Mouse (Mus musculus) CH12.LX (cell line): ENCODE data around the gene Arpc1b. TPM values are rescaled to one million over a fixed set of nuclear protein-coding genes. Genes with fewer than 3 reads are reported as not detected.

Source experiments
- DNase-seq: peaks from one replicate; pipeline ENCODE4 v3.0.0-alpha.2; 2013; ENCODE audit errors: extremely low read depth
- H3K27ac ChIP-seq: 2 replicates; pipeline ENCODE4 v1.5.1; 2012; ENCODE audit warnings: low read depth, mild to moderate bottlenecking, control low read depth, moderate library complexity; ENCODE audit not compliant: insufficient read depth
- H3K27me3 ChIP-seq: replicated peaks from 2 replicates; pipeline ENCODE3; 2012; ENCODE audit warnings: inconsistent platforms
- H3K36me3 ChIP-seq, 2 experiments: replicated peaks in 1 of 2; 2 replicates each; pipeline versions ENCODE3 to v1.6.1; 2012; ENCODE audit warnings: inconsistent platforms in 1 of 2, low read length in 1 of 2, mild to moderate bottlenecking in 1 of 2, mixed read lengths in 1 of 2, moderate library complexity in 1 of 2; ENCODE audit not compliant: control insufficient read depth in 1 of 2, insufficient read depth in 1 of 2
- H3K4me1 ChIP-seq, 2 experiments: 2 replicates each; pipeline ENCODE4 v1.6.1; 2012; ENCODE audit warnings: inconsistent platforms in 1 of 2, moderate library complexity in 1 of 2; ENCODE audit not compliant: insufficient read depth in 2 of 2, control insufficient read depth in 1 of 2
- H3K4me2 ChIP-seq: 2 replicates; pipeline ENCODE4 v1.6.1; 2012; ENCODE audit warnings: low read depth, mild to moderate bottlenecking, control low read depth; ENCODE audit not compliant: poor library complexity, insufficient read depth, severe bottlenecking
- H3K4me3 ChIP-seq, 3 experiments: fragments of 150-350 bp in 1 of 3; sonication (generic) in 1 of 3; replicated peaks in 1 of 3; 2 replicates each; pipeline versions ENCODE3 to v1.5.1; 2011 to 2012; ENCODE audit warnings: low read depth in 2 of 3, low read length in 2 of 3, mild to moderate bottlenecking in 2 of 3, moderate library complexity in 2 of 3, control low read depth in 1 of 3, improper control_type of control experiment in 1 of 3, inconsistent platforms in 1 of 3, mixed read lengths in 1 of 3; ENCODE audit not compliant: poor library complexity in 1 of 3
- H3K79me2 ChIP-seq: replicated peaks from 2 replicates; pipeline ENCODE4 v1.6.1; 2012; ENCODE audit warnings: mild to moderate bottlenecking, moderate library complexity; ENCODE audit not compliant: control insufficient read depth, poor library complexity, insufficient read depth, severe bottlenecking; ENCODE audit errors: extremely low read depth
- H3K9ac ChIP-seq: 2 replicates; pipeline ENCODE4 v1.6.1; 2012; ENCODE audit warnings: low read depth, mild to moderate bottlenecking, control low read depth, moderate library complexity; ENCODE audit not compliant: insufficient read depth
- H3K9me3 ChIP-seq: replicated peaks from 2 replicates; pipeline ENCODE3; 2012; ENCODE audit warnings: low read length, inconsistent platforms, mixed read lengths
- BHLHE40 ChIP-seq: IDR thresholded peaks from 2 replicates; pipeline ENCODE4 v1.6.1; 2011; ENCODE audit warnings: mild to moderate bottlenecking, low read depth, low read length, improper control_type of control experiment
- CHD1 ChIP-seq: IDR thresholded peaks from 2 replicates; pipeline ENCODE4 v1.6.1; 2012; ENCODE audit warnings: low read depth, low read length, improper control_type of control experiment, inconsistent platforms
- CHD2 ChIP-seq: IDR thresholded peaks from 2 replicates; pipeline ENCODE4 v1.6.1; 2011; ENCODE audit warnings: low read length, improper control_type of control experiment
- CTCF ChIP-seq, 2 experiments: IDR thresholded peaks in 1 of 2; conservative IDR thresholded peaks in 1 of 2; 2 replicates each; pipeline ENCODE4 v1.5.1; 2011 to 2012; ENCODE audit warnings: low read depth in 2 of 2, low read length in 2 of 2, improper control_type of control experiment in 1 of 2, inconsistent platforms in 1 of 2, mild to moderate bottlenecking in 1 of 2, moderate library complexity in 1 of 2
- E2F4 ChIP-seq: IDR thresholded peaks from 2 replicates; pipeline ENCODE4 v1.6.1; 2011; ENCODE audit warnings: low read depth, low read length, improper control_type of control experiment; ENCODE audit not compliant: insufficient replicate concordance
- ELF1 ChIP-seq: IDR thresholded peaks from 2 replicates; pipeline ENCODE4 v1.6.1; 2014; ENCODE audit warnings: low read depth, mild to moderate bottlenecking, inconsistent platforms, low read length, improper control_type of control experiment
- EP300 ChIP-seq: IDR thresholded peaks from 2 replicates; pipeline ENCODE4 v1.6.1; 2011; ENCODE audit warnings: low read length, improper control_type of control experiment
- GABPA ChIP-seq: IDR thresholded peaks from 2 replicates; pipeline ENCODE4 v1.6.1; 2012; ENCODE audit warnings: low read depth, low read length, improper control_type of control experiment, inconsistent platforms; ENCODE audit not compliant: insufficient replicate concordance
- HCFC1 ChIP-seq: IDR thresholded peaks from 2 replicates; pipeline ENCODE4 v1.6.1; 2012; ENCODE audit warnings: low read depth, mild to moderate bottlenecking, inconsistent platforms, low read length, improper control_type of control experiment
- IRF4 ChIP-seq: IDR thresholded peaks from 2 replicates; pipeline ENCODE4 v1.6.1; 2014; ENCODE audit warnings: low read depth, mild to moderate bottlenecking, inconsistent platforms, low read length, improper control_type of control experiment
- KAT2A ChIP-seq: IDR thresholded peaks from 2 replicates; pipeline ENCODE4 v1.6.1; 2012; ENCODE audit warnings: low read length, improper control_type of control experiment, inconsistent platforms; ENCODE audit not compliant: insufficient replicate concordance
- MAZ ChIP-seq: IDR thresholded peaks from 2 replicates; pipeline ENCODE4 v1.6.1; 2012; ENCODE audit warnings: low read depth, mild to moderate bottlenecking, inconsistent platforms, low read length, improper control_type of control experiment, moderate library complexity
- MEF2A ChIP-seq: IDR thresholded peaks from 2 replicates; pipeline ENCODE4 v1.6.1; 2014; ENCODE audit warnings: low read depth, mild to moderate bottlenecking, inconsistent platforms, low read length, improper control_type of control experiment, borderline replicate concordance
- MXI1 ChIP-seq: IDR thresholded peaks from 2 replicates; pipeline ENCODE4 v1.6.1; 2011; ENCODE audit warnings: mild to moderate bottlenecking, low read depth, low read length, improper control_type of control experiment
- MYC ChIP-seq: IDR thresholded peaks from 2 replicates; pipeline ENCODE4 v1.6.1; 2011; ENCODE audit warnings: low read depth, mild to moderate bottlenecking, improper control_type of control experiment, low read length
- NRF1 ChIP-seq: IDR thresholded peaks from 2 replicates; pipeline ENCODE4 v1.6.1; 2014; ENCODE audit warnings: low read depth, mild to moderate bottlenecking, inconsistent platforms, low read length, improper control_type of control experiment, moderate library complexity
- POLR2A ChIP-seq: IDR thresholded peaks from 2 replicates; pipeline ENCODE4 v1.6.1; 2011; ENCODE audit warnings: low read depth, mild to moderate bottlenecking, improper control_type of control experiment, low read length
- POLR2AphosphoS2 ChIP-seq: IDR thresholded peaks from 2 replicates; pipeline ENCODE4 v1.6.1; 2011; ENCODE audit warnings: low read depth, low read length, improper control_type of control experiment
- RAD21 ChIP-seq: IDR thresholded peaks from 2 replicates; pipeline ENCODE4 v1.6.1; 2011; ENCODE audit warnings: low read depth, mild to moderate bottlenecking, low read length, improper control_type of control experiment, moderate library complexity
- RCOR1 ChIP-seq: conservative IDR thresholded peaks from 2 replicates; pipeline ENCODE4 v1.6.1; 2012; ENCODE audit warnings: low read depth, mild to moderate bottlenecking, inconsistent platforms, low read length, improper control_type of control experiment
- SIN3A ChIP-seq: IDR thresholded peaks from 2 replicates; pipeline ENCODE4 v1.6.1; 2012; ENCODE audit warnings: low read length, improper control_type of control experiment, inconsistent platforms
- SMC3 ChIP-seq: IDR thresholded peaks from 2 replicates; pipeline ENCODE4 v1.6.1; 2011; ENCODE audit warnings: low read depth, low read length, improper control_type of control experiment
- TBP ChIP-seq: conservative IDR thresholded peaks from 2 replicates; pipeline ENCODE4 v1.6.1; 2011; ENCODE audit warnings: low read depth, low read length, improper control_type of control experiment
- TCF12 ChIP-seq: IDR thresholded peaks from 2 replicates; pipeline ENCODE4 v1.6.1; 2014; ENCODE audit warnings: low read depth, mild to moderate bottlenecking, inconsistent platforms, low read length, improper control_type of control experiment
- UBTF ChIP-seq: IDR thresholded peaks from 2 replicates; pipeline ENCODE4 v1.6.1; 2012; ENCODE audit warnings: low read depth, mild to moderate bottlenecking, inconsistent platforms, low read length, improper control_type of control experiment, moderate library complexity
- USF1 ChIP-seq: IDR thresholded peaks from 2 replicates; pipeline ENCODE4 v1.6.1; 2014; ENCODE audit warnings: low read depth, mild to moderate bottlenecking, inconsistent platforms, low read length, improper control_type of control experiment
- USF2 ChIP-seq: conservative IDR thresholded peaks from 2 replicates; pipeline ENCODE4 v1.6.1; 2011; ENCODE audit warnings: low read depth, low read length, improper control_type of control experiment
- ZC3H11A ChIP-seq: IDR thresholded peaks from 2 replicates; pipeline ENCODE4 v1.6.1; 2012; ENCODE audit warnings: low read depth, mild to moderate bottlenecking, inconsistent platforms, low read length, improper control_type of control experiment
- ZKSCAN1 ChIP-seq: IDR thresholded peaks from 2 replicates; pipeline ENCODE4 v1.6.1; 2012; ENCODE audit warnings: low read depth, inconsistent platforms, low read length, improper control_type of control experiment, borderline replicate concordance
- ZMIZ1 ChIP-seq: IDR thresholded peaks from 2 replicates; pipeline ENCODE4 v1.6.1; 2012; ENCODE audit warnings: low read depth, mild to moderate bottlenecking, inconsistent platforms, low read length, improper control_type of control experiment
- ZNF384 ChIP-seq: IDR thresholded peaks from 2 replicates; pipeline ENCODE4 v1.6.1; 2012; ENCODE audit warnings: low read depth, low read length, improper control_type of control experiment, inconsistent platforms
- dilution Hi-C: fragments of 300-500 bp; cut with MboI; formaldehyde crosslinking; loops from 2 replicates; pipeline ENCODE4 v1.14.3; 2020; ENCODE audit warnings: low sequenced_read_pairs; ENCODE audit not compliant: extremely low pct_unique_long_range_greater_than_20kb, extremely low pct_ligation_motif_present
- in situ Hi-C: fragments of 300-500 bp; cut with MboI; formaldehyde crosslinking; loops from 3 replicates; pipeline ENCODE4 v1.14.3; 2019; ENCODE audit warnings: low sequenced_read_pairs, low pct_ligation_motif_present, low pct_unique_long_range_greater_than_20kb, mixed read lengths
- polyA plus RNA-seq: library from polyadenylated mRNA; unstranded; fragments of >175 nt; gene quantifications from 2 replicates; pipeline ENCODE4 v1.2.1, GENCODE M21; 2012; ENCODE audit warnings: low read depth; ENCODE audit not compliant: insufficient read length
- total RNA-seq, 2 experiments: library from RNA; depleted of rRNA; stranded (reverse); fragments of 300-350 nt in 1 of 2; fragments of >200 nt in 1 of 2; gene quantifications; 2 replicates each; pipeline ENCODE4 v1.2.3; 2012 to 2014

The Arpc1b gene
- total and polyA plus RNA-seq, 3 experiments: 330 to 516 (median 441) TPM

DNA sequence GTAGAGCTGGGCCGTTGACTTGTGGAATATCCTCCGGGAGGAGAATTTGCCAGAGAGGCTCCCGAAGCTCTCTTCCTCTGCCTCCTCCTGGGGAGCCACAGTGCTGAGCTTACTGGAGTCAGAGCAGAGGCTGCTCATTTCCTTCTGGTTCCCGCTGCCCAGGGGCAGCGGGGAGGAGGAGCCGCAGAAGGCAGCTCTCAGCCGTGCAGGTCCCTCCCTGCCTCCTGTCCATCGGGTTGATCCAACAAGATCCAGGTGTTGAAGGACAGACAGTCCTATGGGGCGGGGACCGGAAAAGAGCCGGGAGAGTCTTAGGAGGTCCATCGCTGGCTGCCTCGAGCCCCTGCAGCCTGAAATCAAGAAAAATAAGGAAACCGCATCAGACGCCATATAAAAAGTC lies 51.2 kb downstream of the Arpc1b start:
- in situ Hi-C loops (no loop called here), dilution Hi-C loops (no loop called here)
- DNase-seq: no peak
- Histone ChIP-seq H3K36me3 (peaks cover 36 to 54% of the 10 kb centered on the region in 2 experiments), H3K4me2 (no peak overlapping the region), H3K79me2 (peaks cover 37% of the 10 kb centered on the region), H3K9ac (no peak overlapping the region), H3K9me3 (no peaks in the 10 kb centered on the region), H3K4me1 (peaks cover 4 to 19% of the 10 kb centered on the region in 2 experiments), H3K4me3 (no peak overlapping the region), H3K27me3 (no peaks in the 10 kb centered on the region), H3K27ac (no peak overlapping the region)
- TF ChIP-seq MAZ (no peak), ZC3H11A (no peak), NRF1 (no peak), E2F4 (no peak), ZKSCAN1 (no peak)

DNA sequence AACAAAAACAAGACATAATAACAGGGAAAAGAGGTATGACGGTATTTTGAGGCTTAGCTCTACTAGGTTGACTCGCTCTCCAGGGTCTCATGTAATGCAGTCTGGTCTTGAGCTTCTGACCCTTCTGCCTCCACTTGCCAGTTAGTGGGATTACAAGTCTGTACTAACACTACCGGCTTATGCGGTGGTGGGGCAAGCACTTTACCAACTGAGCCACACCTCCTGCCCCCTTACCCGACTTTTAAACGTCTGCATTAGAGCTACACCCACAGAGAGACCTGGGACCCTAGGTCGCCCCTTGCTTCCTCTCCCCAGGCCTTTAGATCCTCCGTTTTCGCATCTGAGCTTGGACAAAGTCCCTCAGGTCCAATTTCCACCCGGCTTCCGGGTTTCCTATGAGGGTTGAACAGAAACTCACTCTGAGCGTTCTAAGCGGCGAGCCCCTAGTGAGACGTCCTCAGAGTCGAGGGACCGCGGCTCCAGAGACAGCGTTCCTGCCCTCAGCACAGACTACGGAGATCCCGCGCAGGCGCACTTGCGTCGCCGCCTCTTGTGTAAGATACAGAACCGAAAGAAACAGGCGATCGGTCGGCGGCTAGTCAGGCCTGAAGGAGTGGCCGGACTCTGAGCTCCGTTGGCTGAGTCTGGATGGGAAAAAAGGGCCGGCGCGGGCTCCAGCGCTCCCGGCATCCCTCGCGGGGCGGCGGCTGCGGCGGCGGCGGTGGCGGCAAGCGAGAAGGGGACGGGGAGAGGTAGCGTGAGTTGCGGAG lies 52.7 kb downstream of the Arpc1b start, which contains the start of the genes Ptcd1 and Cpsf4:
TSS of gene Ptcd1 (minus strand) at position 573 of the 770 bp plus-strand sequence.
TSS of gene Cpsf4 (plus strand) at position 678 of the 770 bp plus-strand sequence.
- Histone ChIP-seq H3K4me1 (peaks cover 4 to 21% of the 10 kb centered on the region in 2 experiments), H3K9ac (peak within 1 kb of the TSS; percentile 91), H3K36me3 (peaks cover 32 to 53% of the 10 kb centered on the region in 2 experiments), H3K27me3 (no peaks in the 10 kb centered on the region), H3K9me3 (no peaks in the 10 kb centered on the region), H3K27ac (peak within 1 kb of the TSS; percentile 45), H3K79me2 (peaks cover 42% of the 10 kb centered on the region), H3K4me3 (peak within 1 kb of the TSS; percentile 81 to 94 (median 90)), H3K4me2 (peak within 1 kb of the TSS; percentile 84)
- DNase-seq: peak; percentile 98
- dilution Hi-C loops (no loop called here), in situ Hi-C loops (no loop called here)
- TF ChIP-seq UBTF: peak; percentile 36; the same call in 1 of the 2 replicates
- peak; percentile 69; the same call in 1 of the 2 replicates for TF ChIP-seq TBP
- peak; percentile 94 for TF ChIP-seq HCFC1
- peak; percentile 94 for TF ChIP-seq POLR2A
- TF ChIP-seq KAT2A: peak; percentile 87; the same call in 1 of the 2 replicates
- no peak for TF ChIP-seq E2F4
- peak; percentile 61; the same call in 1 of the 2 replicates for TF ChIP-seq GABPA
- peak; percentile 86 for TF ChIP-seq MXI1
- TF ChIP-seq RCOR1: no peak
- peak; percentile 100 for TF ChIP-seq SIN3A
- TF ChIP-seq ZNF384: peak; percentile 67
- peak; percentile 82 for TF ChIP-seq TCF12
- peak; percentile 94 for TF ChIP-seq NRF1
- TF ChIP-seq RAD21: no peak
- TF ChIP-seq USF2: no peak
- TF ChIP-seq SMC3: no peak
- TF ChIP-seq POLR2AphosphoS2: peak; percentile 64; the same call in 1 of the 2 replicates
- TF ChIP-seq CHD2: no peak; the same call in 1 of the 2 replicates
- TF ChIP-seq EP300: no peak
- TF ChIP-seq ZKSCAN1: no peak
- TF ChIP-seq MAZ: no peak; the same call in 1 of the 2 replicates
- TF ChIP-seq MEF2A: peak; percentile 86
- no peak for TF ChIP-seq CTCF (conservative IDR thresholded peaks at IDR 0.05 in 1 of 2, IDR thresholded peaks at IDR 0.05 in 1 of 2; ENCODE audit: low read depth in 2 of 2, low read length in 2 of 2)
- peak; percentile 94 for TF ChIP-seq IRF4
- peak; percentile 66 for TF ChIP-seq ELF1
- TF ChIP-seq USF1: no peak
- no peak for TF ChIP-seq MYC
- no peak; the same call in 1 of the 2 replicates for TF ChIP-seq BHLHE40
- TF ChIP-seq CHD1: no peak
- TF ChIP-seq ZMIZ1: peak; percentile 68; the same call in 1 of the 2 replicates
